Mouse (Mus musculus): Measurements from ENCODE around the gene Cnot9. TPM values are rescaled to one million over a fixed set of nuclear protein-coding genes. Genes with fewer than 3 reads are reported as not detected.
"Not testable (repeated sequence)": the region's sequence is repeated elsewhere in the genome, so short reads cannot be mapped to it uniquely, and the experiment has no call there.

Cnot9 gene
- 41.4 and 48.7 TPM in 2 replicates for polyA plus RNA-seq (2014; fragmentation: Nextera tagmentation; extraction: Ambion mirVana)

DNA sequence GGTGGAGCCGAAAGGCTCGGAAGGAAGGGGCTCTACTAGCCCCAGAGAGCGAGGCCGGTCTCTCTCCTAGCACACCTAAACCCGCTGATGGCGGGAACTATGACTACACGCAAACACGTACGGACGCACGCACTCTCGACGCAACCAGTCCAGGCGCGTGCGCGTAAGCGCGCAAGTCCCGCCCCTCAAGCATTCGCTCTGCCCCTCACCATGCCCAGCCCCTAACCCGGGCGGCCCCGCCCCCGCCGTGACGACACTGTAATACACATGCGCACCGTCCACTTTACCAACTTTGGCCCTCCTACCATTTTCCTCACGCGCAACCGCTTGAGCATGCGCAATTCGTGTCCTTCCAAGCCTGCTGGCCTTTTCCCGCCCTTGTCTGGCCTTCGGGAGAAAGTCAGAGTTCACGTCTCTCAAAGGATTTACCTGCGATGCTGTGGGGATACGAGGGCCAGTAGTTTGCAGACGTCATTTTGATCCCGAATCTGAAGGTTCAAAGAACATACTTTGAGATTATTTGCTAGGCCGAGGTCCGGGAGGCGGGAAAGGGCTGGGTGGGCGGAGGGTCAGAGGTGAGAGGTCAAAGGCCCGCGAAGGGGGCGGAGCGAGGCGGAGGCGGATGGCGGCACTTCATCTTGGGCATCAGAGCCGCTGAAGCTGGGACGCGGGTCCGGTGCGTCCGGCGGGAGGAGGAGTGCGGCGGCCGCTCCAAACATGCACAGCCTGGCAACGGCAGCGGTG is at the start of gene Cnot9:
TSS of gene Cnot9 (plus strand) at position 338 of the 744 bp plus-strand sequence.
- H3K36me3 ChIP-seq (ENCODE audit: control insufficient read depth, insufficient read depth, low read length) = no peaks in the 10 kb centered on the region
- peak within 1 kb of the TSS; percentile 97 for H3K4me3 ChIP-seq (ENCODE audit: low read depth, low read length)
- H3K9ac ChIP-seq (ENCODE audit: low read depth, low read length) = peak within 1 kb of the TSS; percentile 97
- peak; percentile 100 for ATAC-seq (replicated peaks; ENCODE audit: insufficient number of reproducible peaks, low FRiP score, low TSS enrichment)
- H3K27me3 ChIP-seq (ENCODE audit: control insufficient read depth, insufficient read depth, low read length) = no peaks in the 10 kb centered on the region
- H3K4me2 ChIP-seq = peak within 1 kb of the TSS; percentile 77
- 0% methylated on average over 64 of the region's 64 CpGs for WGBS (ENCODE audit: insufficient replicate concordance)
- peaks cover 20% of the 10 kb centered on the region for H3K4me1 ChIP-seq (ENCODE audit: control insufficient read depth, insufficient read depth, low read length)
- H3K27ac ChIP-seq (ENCODE audit: low read depth, low read length) = peak within 1 kb of the TSS; percentile 94
- no peaks in the 10 kb centered on the region for H3K9me3 ChIP-seq (replicated peaks; ENCODE audit: control insufficient read depth, low read length)

DNA sequence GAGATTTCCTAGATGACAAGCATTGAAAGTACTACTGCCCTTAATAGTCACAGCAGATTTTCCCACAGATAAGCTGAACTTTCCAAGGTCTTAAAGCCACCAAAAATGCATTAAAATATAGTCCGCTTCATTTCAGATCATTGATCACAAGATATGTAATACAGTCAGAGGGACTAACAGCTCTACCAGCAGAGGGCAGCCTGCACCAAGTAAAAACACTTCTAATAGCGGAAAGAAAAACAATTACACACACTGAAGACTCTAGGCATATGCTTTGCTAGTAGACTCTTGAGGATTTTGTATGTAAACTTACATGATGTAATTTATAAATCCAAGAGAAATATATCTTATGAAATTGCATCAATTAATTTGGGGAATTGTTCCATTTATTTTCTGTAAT is 45.6 kb upstream of the Cnot9 start:
- Histone ChIP-seq H3K4me2 (no peak overlapping the region), H3K36me3 (ENCODE audit: control insufficient read depth, insufficient read depth, low read length) (peaks cover 10% of the 10 kb centered on the region), H3K4me3 (ENCODE audit: low read depth, low read length) (no peak overlapping the region), H3K9me3 (replicated peaks; ENCODE audit: control insufficient read depth, low read length) (no peaks in the 10 kb centered on the region), H3K27me3 (ENCODE audit: control insufficient read depth, insufficient read depth, low read length) (no peaks in the 10 kb centered on the region), H3K27ac (ENCODE audit: low read depth, low read length) (no peak overlapping the region), H3K4me1 (ENCODE audit: control insufficient read depth, insufficient read depth, low read length) (no peaks in the 10 kb centered on the region), H3K9ac (ENCODE audit: low read depth, low read length) (no peak overlapping the region)
- 76% methylated on average over 2 of the region's 2 CpGs for WGBS (ENCODE audit: insufficient replicate concordance)
- no peak for ATAC-seq (replicated peaks; ENCODE audit: insufficient number of reproducible peaks, low FRiP score, low TSS enrichment)

DNA sequence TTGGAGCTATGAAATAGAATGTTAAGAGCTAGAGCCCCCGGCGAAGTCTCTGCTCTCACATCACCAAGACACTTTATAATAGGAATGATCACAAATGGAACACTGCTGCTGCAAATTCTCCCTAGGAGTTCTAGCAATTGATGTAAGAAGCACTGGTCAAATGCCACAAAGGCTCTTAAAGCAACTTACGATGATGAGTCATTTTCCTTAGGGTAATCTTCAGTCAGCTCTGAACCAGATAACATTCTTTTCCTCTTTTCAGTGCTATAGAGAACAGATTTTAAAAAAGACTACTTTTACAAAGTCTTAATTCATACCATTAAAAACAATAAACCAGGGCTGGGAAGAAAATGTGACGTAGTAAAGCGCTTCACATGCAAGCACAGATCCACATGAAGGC is 20.1 kb upstream of the Cnot9 start:
- no peak for ATAC-seq (replicated peaks; ENCODE audit: insufficient number of reproducible peaks, low FRiP score, low TSS enrichment)
- no peaks in the 10 kb centered on the region for H3K9me3 ChIP-seq (replicated peaks; ENCODE audit: control insufficient read depth, low read length)
- no peaks in the 10 kb centered on the region for H3K4me1 ChIP-seq (ENCODE audit: control insufficient read depth, insufficient read depth, low read length)
- peaks cover 29% of the 10 kb centered on the region for H3K36me3 ChIP-seq (ENCODE audit: control insufficient read depth, insufficient read depth, low read length)
- H3K4me3 ChIP-seq (ENCODE audit: low read depth, low read length) = no peak overlapping the region
- no peak overlapping the region for H3K4me2 ChIP-seq
- H3K27me3 ChIP-seq (ENCODE audit: control insufficient read depth, insufficient read depth, low read length) = no peaks in the 10 kb centered on the region
- H3K9ac ChIP-seq (ENCODE audit: low read depth, low read length) = no peak overlapping the region
- WGBS (ENCODE audit: insufficient replicate concordance) = 92% methylated on average over 5 of the region's 5 CpGs
- H3K27ac ChIP-seq (ENCODE audit: low read depth, low read length) = no peak overlapping the region

DNA sequence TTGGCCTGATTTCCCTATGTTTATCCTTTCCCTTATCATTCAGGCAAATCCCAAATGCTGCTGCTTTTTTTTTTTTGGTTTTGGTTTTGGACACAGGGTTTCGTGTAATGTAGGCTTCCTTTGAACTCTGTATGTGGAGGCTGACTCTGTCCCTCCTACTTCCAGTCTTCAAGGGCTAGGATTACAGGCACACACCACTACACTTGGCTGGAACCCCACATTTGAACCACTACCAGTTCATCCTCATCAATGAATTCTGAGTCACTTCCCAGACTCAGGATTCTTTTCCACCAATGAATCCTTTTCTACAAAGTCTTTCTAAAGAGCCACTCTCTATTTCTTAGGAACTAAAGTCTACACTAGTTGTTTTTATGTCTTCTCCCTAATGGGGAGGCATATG is 4.8 kb upstream of the Cnot9 start:
- H3K4me3 ChIP-seq (ENCODE audit: low read depth, low read length) = no peak overlapping the region
- H3K36me3 ChIP-seq (ENCODE audit: control insufficient read depth, insufficient read depth, low read length) = no peaks in the 10 kb centered on the region
- no peaks in the 10 kb centered on the region for H3K27me3 ChIP-seq (ENCODE audit: control insufficient read depth, insufficient read depth, low read length)
- H3K9me3 ChIP-seq (replicated peaks; ENCODE audit: control insufficient read depth, low read length) = no peaks in the 10 kb centered on the region
- WGBS (ENCODE audit: insufficient replicate concordance) = 81% methylated on average over 1 of the region's 1 CpGs
- no peak for ATAC-seq (replicated peaks; ENCODE audit: insufficient number of reproducible peaks, low FRiP score, low TSS enrichment)
- H3K9ac ChIP-seq (ENCODE audit: low read depth, low read length) = no peak overlapping the region
- no peak overlapping the region for H3K27ac ChIP-seq (ENCODE audit: low read depth, low read length)
- peaks cover 8% of the 10 kb centered on the region for H3K4me1 ChIP-seq (ENCODE audit: control insufficient read depth, insufficient read depth, low read length)
- H3K4me2 ChIP-seq = no peak overlapping the region

DNA sequence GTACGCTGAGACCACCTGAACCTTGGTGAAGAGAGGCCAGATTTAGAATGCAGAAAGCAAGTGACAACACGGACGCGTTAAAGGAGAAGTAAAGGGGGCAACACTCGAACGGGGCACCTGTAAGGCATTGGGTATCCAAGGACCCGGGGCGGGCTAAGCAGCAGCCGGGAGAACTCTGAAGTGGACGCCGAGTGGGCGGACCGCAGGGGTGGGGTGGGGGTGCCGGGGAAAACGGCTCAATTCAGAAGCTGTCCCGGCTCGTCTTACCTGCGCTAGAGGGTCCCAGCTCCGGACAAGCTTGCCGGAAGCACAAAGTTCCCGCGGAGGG is 501 bp upstream of the Cnot9 start:
- H3K4me2 ChIP-seq = peak overlapping the region; percentile 70
- peak; percentile 51 for ATAC-seq (replicated peaks; ENCODE audit: insufficient number of reproducible peaks, low FRiP score, low TSS enrichment)
- H3K9me3 ChIP-seq (replicated peaks; ENCODE audit: control insufficient read depth, low read length) = no peaks in the 10 kb centered on the region
- H3K9ac ChIP-seq (ENCODE audit: low read depth, low read length) = peak overlapping the region; percentile 97
- H3K27ac ChIP-seq (ENCODE audit: low read depth, low read length) = peak overlapping the region; percentile 94
- no peaks in the 10 kb centered on the region for H3K36me3 ChIP-seq (ENCODE audit: control insufficient read depth, insufficient read depth, low read length)
- under 1% methylated on average over 22 of the region's 22 CpGs for WGBS (ENCODE audit: insufficient replicate concordance)
- peaks cover 20% of the 10 kb centered on the region for H3K4me1 ChIP-seq (ENCODE audit: control insufficient read depth, insufficient read depth, low read length)
- H3K27me3 ChIP-seq (ENCODE audit: control insufficient read depth, insufficient read depth, low read length) = no peaks in the 10 kb centered on the region
- H3K4me3 ChIP-seq (ENCODE audit: low read depth, low read length) = peak overlapping the region; percentile 97

DNA sequence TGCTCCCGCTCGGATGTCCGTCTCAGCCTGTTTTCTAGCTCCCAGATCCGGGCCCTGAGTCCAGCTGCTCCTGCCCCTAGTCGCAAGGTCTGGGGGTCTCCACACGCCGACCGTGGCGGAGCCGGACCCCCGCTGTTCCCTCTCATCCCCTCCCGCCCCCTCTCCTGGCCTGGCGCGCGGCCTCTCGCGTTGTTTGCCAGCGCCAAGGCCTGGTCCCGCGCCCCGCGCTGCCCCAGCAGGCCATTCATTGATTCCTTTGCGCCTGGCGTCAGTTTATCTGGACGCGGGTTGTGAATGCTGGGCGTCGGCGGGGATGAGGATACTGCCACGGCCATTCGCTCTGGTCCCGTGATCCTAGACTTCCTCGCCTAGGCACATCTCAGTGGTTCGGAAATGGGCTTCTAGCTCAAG is 618 bp downstream of the Cnot9 start:
- peak overlapping the region; percentile 97 for H3K9ac ChIP-seq (ENCODE audit: low read depth, low read length)
- peak overlapping the region; percentile 97 for H3K4me3 ChIP-seq (ENCODE audit: low read depth, low read length)
- 0 out of 2 replicates have a peak, but pooled peaks have one; percentile 11 for ATAC-seq (replicated peaks; ENCODE audit: insufficient number of reproducible peaks, low FRiP score, low TSS enrichment)
- no peaks in the 10 kb centered on the region for H3K9me3 ChIP-seq (replicated peaks; ENCODE audit: control insufficient read depth, low read length)
- peak overlapping the region; percentile 94 for H3K27ac ChIP-seq (ENCODE audit: low read depth, low read length)
- WGBS (ENCODE audit: insufficient replicate concordance) = under 1% methylated on average over 34 of the region's 34 CpGs
- no peaks in the 10 kb centered on the region for H3K27me3 ChIP-seq (ENCODE audit: control insufficient read depth, insufficient read depth, low read length)
- no peaks in the 10 kb centered on the region for H3K36me3 ChIP-seq (ENCODE audit: control insufficient read depth, insufficient read depth, low read length)
- peak overlapping the region; percentile 77 for H3K4me2 ChIP-seq
- H3K4me1 ChIP-seq (ENCODE audit: control insufficient read depth, insufficient read depth, low read length) = peaks cover 20% of the 10 kb centered on the region

DNA sequence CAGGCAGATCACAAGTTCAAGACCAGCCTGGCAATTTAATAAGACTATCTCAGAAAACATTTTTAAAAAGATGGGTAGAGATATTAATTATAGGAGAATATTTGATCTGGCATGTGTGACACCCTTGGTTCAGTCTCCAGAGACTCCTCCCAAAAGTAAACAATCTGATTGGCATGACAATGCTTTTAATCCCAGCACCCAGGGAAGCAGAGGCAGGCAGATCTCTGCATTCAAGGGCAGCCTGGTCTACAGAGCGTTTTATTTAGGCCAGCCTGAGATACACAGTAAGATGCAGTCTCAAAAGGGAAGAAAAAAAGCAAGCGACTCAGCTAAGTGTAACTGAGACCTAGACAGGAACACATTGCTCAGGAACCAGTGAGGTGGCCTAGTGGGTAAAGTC is 1.9 kb downstream of the Cnot9 start:
- Histone ChIP-seq H3K27me3 (ENCODE audit: control insufficient read depth, insufficient read depth, low read length) (no peaks in the 10 kb centered on the region), H3K36me3 (ENCODE audit: control insufficient read depth, insufficient read depth, low read length) (no peaks in the 10 kb centered on the region), H3K4me3 (ENCODE audit: low read depth, low read length) (no peak overlapping the region), H3K9me3 (replicated peaks; ENCODE audit: control insufficient read depth, low read length) (no peaks in the 10 kb centered on the region), H3K4me2 (peak overlapping the region; percentile 77), H3K4me1 (ENCODE audit: control insufficient read depth, insufficient read depth, low read length) (peaks cover 20% of the 10 kb centered on the region), H3K9ac (ENCODE audit: low read depth, low read length) (no peak overlapping the region), H3K27ac (ENCODE audit: low read depth, low read length) (no peak overlapping the region)
- WGBS (ENCODE audit: insufficient replicate concordance) = 90% methylated on average over 2 of the region's 2 CpGs
- ATAC-seq (replicated peaks; ENCODE audit: insufficient number of reproducible peaks, low FRiP score, low TSS enrichment) = no peak

DNA sequence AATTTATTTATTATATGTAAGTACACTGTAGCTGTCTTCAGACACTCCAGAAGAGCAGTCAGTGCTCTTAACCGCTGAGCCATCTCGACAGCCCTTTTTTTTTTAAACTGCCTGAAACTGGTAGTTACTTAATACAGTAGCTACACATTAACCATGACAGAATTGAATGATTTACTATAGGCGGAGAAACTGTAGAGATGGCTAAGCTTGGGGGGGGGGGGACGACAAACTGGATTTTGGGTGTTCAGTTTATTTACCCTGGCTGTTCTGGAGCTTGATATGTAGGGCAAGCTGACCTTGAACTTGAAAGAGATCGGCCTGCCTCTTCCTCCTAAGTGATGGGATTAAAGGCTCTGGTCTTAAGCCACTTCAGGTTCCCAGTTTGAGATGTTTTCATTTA is 5.4 kb downstream of the Cnot9 start:
- ATAC-seq (replicated peaks; ENCODE audit: insufficient number of reproducible peaks, low FRiP score, low TSS enrichment) = no peak
- Histone ChIP-seq H3K9me3 (replicated peaks; ENCODE audit: control insufficient read depth, low read length) (no peaks in the 10 kb centered on the region), H3K4me1 (ENCODE audit: control insufficient read depth, insufficient read depth, low read length) (peaks cover 12% of the 10 kb centered on the region), H3K36me3 (ENCODE audit: control insufficient read depth, insufficient read depth, low read length) (no peaks in the 10 kb centered on the region), H3K27ac (ENCODE audit: low read depth, low read length) (no peak overlapping the region), H3K9ac (ENCODE audit: low read depth, low read length) (no peak overlapping the region), H3K4me3 (ENCODE audit: low read depth, low read length) (no peak overlapping the region), H3K4me2 (no peak overlapping the region), H3K27me3 (ENCODE audit: control insufficient read depth, insufficient read depth, low read length) (no peaks in the 10 kb centered on the region)
- WGBS (ENCODE audit: insufficient replicate concordance) = 98% methylated on average over 5 of the region's 5 CpGs

DNA sequence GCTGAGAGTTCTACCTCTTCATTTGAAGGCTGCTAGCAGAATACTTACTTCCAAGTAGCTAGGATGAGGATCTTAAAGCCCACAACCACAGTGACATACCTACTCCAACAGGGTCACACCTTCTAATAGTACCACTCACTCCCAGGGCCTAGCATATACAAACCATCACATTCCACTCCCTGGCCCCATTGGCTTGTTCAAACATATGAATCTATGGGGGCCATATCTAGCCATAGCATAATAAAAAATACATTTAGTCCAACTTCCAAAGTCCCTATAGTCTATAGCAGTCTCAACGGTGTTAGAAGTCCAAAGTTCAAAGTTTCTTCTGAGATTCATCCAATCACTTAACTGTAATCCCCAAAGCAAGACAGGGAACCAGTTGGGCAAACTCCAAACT is 7.1 kb downstream of the Cnot9 start:
- H3K36me3 ChIP-seq (ENCODE audit: control insufficient read depth, insufficient read depth, low read length); H3K4me2 ChIP-seq; H3K9ac ChIP-seq (ENCODE audit: low read depth, low read length); H3K9me3 ChIP-seq (replicated peaks; ENCODE audit: control insufficient read depth, low read length); H3K27ac ChIP-seq (ENCODE audit: low read depth, low read length); H3K4me3 ChIP-seq (ENCODE audit: low read depth, low read length); H3K4me1 ChIP-seq (ENCODE audit: control insufficient read depth, insufficient read depth, low read length); H3K27me3 ChIP-seq (ENCODE audit: control insufficient read depth, insufficient read depth, low read length); ATAC-seq (replicated peaks; ENCODE audit: insufficient number of reproducible peaks, low FRiP score, low TSS enrichment): not testable (repeated sequence)
- WGBS (ENCODE audit: insufficient replicate concordance) = 94% methylated on average over 1 of the region's 1 CpGs
